Comparison of ENCODE assay signal across 8 mouse cellular contexts in genomic region chr7:34655086-34655839, GRCm38 (mm10). TPM values are rescaled to one million over a fixed set of nuclear protein-coding genes. Genes with fewer than 3 reads are reported as not detected.
DNase-seq lines count a peak whose midpoint lies in the region; ATAC-seq and TF ChIP-seq lines count a peak whose summit lies in the region.

No protein-coding gene starts in this region.

- TF ChIP-seq CTCF in Patski (IDR thresholded peaks at IDR 0.05): no peak

- POLR2A ChIA-PET in Patski (lab: Charles Lee): interaction anchor here (0.8 to 4.4 kb wide), 2 partner anchors 25 to 266 kb away, joined by 3 to 31 read pairs; no protein-coding TSS in a partner anchor

- CTCF ChIA-PET in Patski (lab: Charles Lee): interaction anchor here (0.7 to 1.5 kb wide), 5 partner anchors 16 to 259 kb away, joined by 3 to 6 read pairs (median 4); no protein-coding TSS in a partner anchor

- H3K27ac ChIP-seq in hindbrain, embryonic 12.5 days: peak overlapping the region; percentile 100

- ATAC-seq in Patski: peak; percentile 86
- peak; percentile 78 for ATAC-seq in hindbrain, embryonic 12.5 days (ENCODE audit: low FRiP score)

- peak; percentile 56 for DNase-seq in Patski (ENCODE audit: low read depth, low spot score)
- peak; percentile 92 for DNase-seq in cerebellum, adult 9-11 months
- DNase-seq in frontal cortex, postnatal 14 days (ENCODE audit: low spot score in 2 of 2): peak; percentile 70 to 74
- peak; percentile 88 to 93 for DNase-seq in layer of hippocampus, postnatal 25 days (ENCODE audit: extremely low spot score in 1 of 2, low spot score in 1 of 2)
- DNase-seq in lung, postnatal 10 days: peak; percentile 94
- DNase-seq in retina, postnatal 7 days (ENCODE audit: low read depth, low spot score): peak; percentile 88
- DNase-seq in urinary bladder, postnatal 10 days (ENCODE audit: low spot score): peak; percentile 84

- H3K36me3 ChIP-seq in hindbrain, embryonic 12.5 days: peaks cover 4% of the 10 kb centered on the region; the same call in 1 of the 2 replicates

- under 1% methylated on average over 55 of the region's 74 CpGs for WGBS in hindbrain, embryonic 12.5 days

- in situ Hi-C loops in Patski (cut with MboI; ENCODE audit: low pct_unique_long_range_greater_than_20kb): loop anchor here (25.0 kb wide), 1 partner anchor 393 kb away; the partner anchor contains the start of gene Gm6096

- H3K9me3 ChIP-seq in hindbrain, embryonic 12.5 days (replicated peaks): no peaks in the 10 kb centered on the region

- peak overlapping the region; percentile 91 for H3K4me3 ChIP-seq in hindbrain, embryonic 12.5 days

- peaks cover 28% of the 10 kb centered on the region for H3K4me1 ChIP-seq in hindbrain, embryonic 12.5 days

- H3K27me3 ChIP-seq in Patski: no peaks in the 10 kb centered on the region
- no peaks in the 10 kb centered on the region for H3K27me3 ChIP-seq in hindbrain, embryonic 12.5 days

- H3K4me2 ChIP-seq in hindbrain, embryonic 12.5 days (replicated peaks): peak overlapping the region; percentile 82

- peak overlapping the region; percentile 97 for H3K9ac ChIP-seq in hindbrain, embryonic 12.5 days

RNA-seq across cellular contexts. Expression of gene Kctd15, which starts 1.3 kb away (rescaled TPM):
- 27.1 TPM for polyA plus RNA-seq in Patski (2021)
- polyA plus RNA-seq in hindbrain, embryonic 12.5 days (2016; fragmentation: Nextera tagmentation; extraction: Ambion mirVana): 36.9 and 42.1 TPM in 2 replicates
- total RNA-seq in layer of hippocampus, postnatal 25 days (2021): 10 to 100 TPM; 14.8 to 17.0 TPM

Comparison
In these comparisons a context has a peak if more than half of its experiments do, and no peak if none do; other contexts are left out.
1. Peak in every context shown above with its lines: DNase-seq, ATAC-seq, H3K4me3 ChIP-seq and H3K27ac ChIP-seq.